28 mouse cellular contexts compared by ENCODE assay signal in the genomic region with DNA sequence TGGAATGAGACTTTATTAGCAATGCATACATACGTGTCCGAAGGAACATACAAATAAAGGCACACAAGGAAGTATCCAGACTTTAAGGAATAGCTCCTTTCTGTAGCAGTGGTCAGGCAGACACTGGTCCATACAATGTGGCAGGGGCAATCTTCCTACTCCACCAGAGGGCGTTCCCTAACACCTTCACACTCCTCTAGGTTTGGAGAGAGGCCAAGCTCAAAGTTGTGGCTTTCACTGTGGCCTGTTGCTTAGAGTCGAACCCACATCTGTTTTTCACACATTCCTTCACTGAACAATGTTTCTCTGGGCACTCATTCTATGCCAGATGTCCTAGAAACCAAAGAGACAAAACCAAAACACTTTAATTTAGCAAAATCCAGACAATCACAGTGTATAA.
A peak's percentile ranks its signal among the peaks of the same experiment; 100 is the strongest.
DNase-seq lines count a peak whose midpoint lies in the region; ATAC-seq and TF ChIP-seq lines count a peak whose summit lies in the region.
"Had no signal": no experiment of that assay in that cellular context is flagged by ENCODE, and none has a peak within 500 bp of the region (broad histone marks: within the 10 kb centered on the region; RNA-seq: fewer than 3 reads in every experiment).

No protein-coding gene starts in this region.

- no peak overlapping the region for H3K4me3 ChIP-seq in embryonic facial prominence, embryonic 15.5 days (replicated peaks)
- no peak overlapping the region for H3K4me3 ChIP-seq in embryonic facial prominence, embryonic 10.5 days
- no peak overlapping the region for H3K4me3 ChIP-seq in liver, adult 2 months (ENCODE audit: insufficient read depth, low read depth, low read length)
- H3K4me3 ChIP-seq in lung, embryonic 15.5 days, result no peak overlapping the region
- no peak overlapping the region for H3K4me3 ChIP-seq in lung, adult 2 months (replicated peaks; ENCODE audit: extremely low read depth, low read depth, low read length)
- H3K4me3 ChIP-seq: embryonic facial prominence, embryonic 13.5 days; forebrain, embryonic 10.5 days; forebrain, embryonic 13.5 days; gastrocnemius, adult 2 months; heart, embryonic 10.5 days; heart, embryonic 13.5 days had no signal

- WGBS in embryonic facial prominence, embryonic 15.5 days, result 66% methylated on average over 4 of the region's 4 CpGs
- 82% methylated on average over 4 of the region's 4 CpGs for WGBS in embryonic facial prominence, embryonic 10.5 days
- 78% methylated on average over 4 of the region's 4 CpGs for WGBS in liver, adult 2 months
- WGBS in lung, embryonic 15.5 days, result 63% methylated on average over 4 of the region's 4 CpGs
- 66% methylated on average over 4 of the region's 4 CpGs for WGBS in lung, adult 2 months

- H3K4me2 ChIP-seq in embryonic facial prominence, embryonic 15.5 days (replicated peaks), result no peak overlapping the region
- H3K4me2 ChIP-seq in lung, embryonic 15.5 days, result no peak overlapping the region
- H3K4me2 ChIP-seq: embryonic facial prominence, embryonic 13.5 days; forebrain, embryonic 13.5 days; heart, embryonic 13.5 days; hindbrain, embryonic 14.5 days had no signal

- H3K79me2 ChIP-seq in liver, adult 2 months (ENCODE audit: control insufficient read depth, insufficient read depth, low read length), result no peaks in the 10 kb centered on the region

- no peak for TF ChIP-seq POLR2A in liver, adult 2 months (IDR thresholded peaks at IDR 0.05; ENCODE audit: extremely low read depth, insufficient read depth, low read length)
- TF ChIP-seq POLR2A in lung, adult 2 months (IDR thresholded peaks at IDR 0.05; ENCODE audit: borderline replicate concordance, extremely low read depth, low read depth, low read length), result no peak

- H3K27me3 ChIP-seq in embryonic facial prominence, embryonic 15.5 days, result no peaks in the 10 kb centered on the region
- H3K27me3 ChIP-seq in embryonic facial prominence, embryonic 10.5 days (replicated peaks; ENCODE audit: low read depth, poor library complexity, severe bottlenecking), result no peaks in the 10 kb centered on the region
- H3K27me3 ChIP-seq in liver, adult 2 months (ENCODE audit: control insufficient read depth, insufficient read depth, low read length), result no peaks in the 10 kb centered on the region
- H3K27me3 ChIP-seq in lung, embryonic 15.5 days, result no peaks in the 10 kb centered on the region
- H3K27me3 ChIP-seq: embryonic facial prominence, embryonic 13.5 days; forebrain, embryonic 13.5 days; heart, embryonic 13.5 days had no signal

- no peak for TF ChIP-seq CTCF in liver, adult 2 months (IDR thresholded peaks at IDR 0.05; ENCODE audit: low read depth, low read length)
- no peak for TF ChIP-seq CTCF in lung, adult 2 months (IDR thresholded peaks at IDR 0.05; ENCODE audit: insufficient read depth, low read length)

- H3K4me1 ChIP-seq in embryonic facial prominence, embryonic 15.5 days, result 0 out of 2 replicates have a peak, but pooled peaks cover 7% of the 10 kb centered on the region
- no peaks in the 10 kb centered on the region for H3K4me1 ChIP-seq in embryonic facial prominence, embryonic 10.5 days
- H3K4me1 ChIP-seq in liver, adult 2 months (ENCODE audit: control insufficient read depth, insufficient read depth, low read length), result no peaks in the 10 kb centered on the region
- H3K4me1 ChIP-seq in lung, embryonic 15.5 days, result peaks cover 19% of the 10 kb centered on the region
- H3K4me1 ChIP-seq in lung, adult 2 months (ENCODE audit: control insufficient read depth, insufficient read depth, low read length), result peaks cover 2% of the 10 kb centered on the region
- H3K4me1 ChIP-seq: forebrain, embryonic 10.5 days; heart, embryonic 10.5 days had no signal

- no peaks in the 10 kb centered on the region for H3K36me3 ChIP-seq in embryonic facial prominence, embryonic 15.5 days
- H3K36me3 ChIP-seq in embryonic facial prominence, embryonic 10.5 days (replicated peaks), result no peaks in the 10 kb centered on the region
- no peaks in the 10 kb centered on the region for H3K36me3 ChIP-seq in liver, adult 2 months (ENCODE audit: control insufficient read depth, insufficient read depth, low read length)
- no peaks in the 10 kb centered on the region for H3K36me3 ChIP-seq in lung, embryonic 15.5 days
- H3K36me3 ChIP-seq: embryonic facial prominence, embryonic 13.5 days; forebrain, embryonic 10.5 days; heart, embryonic 10.5 days; heart, embryonic 13.5 days had no signal

- no peak overlapping the region for H3K9ac ChIP-seq in embryonic facial prominence, embryonic 15.5 days
- H3K9ac ChIP-seq in liver, adult 2 months (ENCODE audit: low read depth, low read length), result no peak overlapping the region
- no peak overlapping the region for H3K9ac ChIP-seq in lung, embryonic 15.5 days
- H3K9ac ChIP-seq: embryonic facial prominence, embryonic 13.5 days; forebrain, embryonic 13.5 days; heart, embryonic 13.5 days; hindbrain, embryonic 14.5 days had no signal

- no peak for ATAC-seq in embryonic facial prominence, embryonic 15.5 days (ENCODE audit: insufficient number of reproducible peaks, low FRiP score, low TSS enrichment, low read depth)
- ATAC-seq in lung, embryonic 15.5 days (ENCODE audit: borderline replicate concordance, extremely low read depth, low FRiP score, low TSS enrichment), result no peak
- ATAC-seq: forebrain, embryonic 13.5 days; forebrain, embryonic 16.5 days; hindbrain, postnatal 0 days had no signal

- no peak for DNase-seq in embryonic facial prominence, embryonic 10.5 days (ENCODE audit: low spot score)
- no peak for DNase-seq in liver, adult 2 months (ENCODE audit: extremely low read depth, low read depth, low spot score)
- no peak for DNase-seq in liver
- DNase-seq in lung, postnatal 14 days, result no peak
- DNase-seq in lung, postnatal 10 days, result peak; percentile 58
- DNase-seq in lung, adult 2 months, result no peak
- DNase-seq: adrenal gland, adult 2 months; adrenal gland, postnatal 14 days; B cell, adult 2 months; cerebellum, adult 11 months; cerebellum, adult 2 months; cerebellum, adult 9-11 months; cerebellum, postnatal 25 days; gastrocnemius, adult 2 months; gastrocnemius, postnatal 14 days; heart, adult 18-20 months; heart, postnatal 14 days; heart, postnatal 4 days had no signal

- H3K27ac ChIP-seq in embryonic facial prominence, embryonic 15.5 days (replicated peaks), result peak overlapping the region; percentile 51
- no peak overlapping the region for H3K27ac ChIP-seq in embryonic facial prominence, embryonic 10.5 days (replicated peaks)
- H3K27ac ChIP-seq in liver, adult 2 months (replicated peaks; ENCODE audit: insufficient read depth, low read depth, low read length), result peak overlapping the region; percentile 35; the same call in 1 of the 2 replicates
- 0 out of 2 replicates have a peak overlapping the region, but pooled peaks have one; percentile 27 for H3K27ac ChIP-seq in lung, embryonic 15.5 days
- H3K27ac ChIP-seq: embryonic facial prominence, embryonic 13.5 days; forebrain, embryonic 10.5 days; forebrain, embryonic 13.5 days; gastrocnemius, adult 2 months; heart, embryonic 10.5 days; heart, embryonic 13.5 days; hindbrain, embryonic 14.5 days; hindbrain, postnatal 0 days had no signal

- no peaks in the 10 kb centered on the region for H3K9me3 ChIP-seq in embryonic facial prominence, embryonic 15.5 days (replicated peaks)
- no peaks in the 10 kb centered on the region for H3K9me3 ChIP-seq in embryonic facial prominence, embryonic 10.5 days
- H3K9me3 ChIP-seq in lung, embryonic 15.5 days, result no peaks in the 10 kb centered on the region
- H3K9me3 ChIP-seq: embryonic facial prominence, embryonic 13.5 days; forebrain, embryonic 10.5 days; forebrain, embryonic 13.5 days; heart, embryonic 10.5 days; heart, embryonic 13.5 days had no signal
